Mouse (Mus musculus) kidney, embryonic 14.5 days (tissue): Measurements from ENCODE around the gene Rnf6. TPM values are rescaled to one million over a fixed set of nuclear protein-coding genes. Genes with fewer than 3 reads are reported as not detected.
"Not testable (repeated sequence)": the region's sequence is repeated elsewhere in the genome, so short reads cannot be mapped to it uniquely, and the experiment has no call there.

Experiments
- ATAC-seq: fragments of 200-750 bp; cut with Nextera tagmentation; 2 replicates; pipeline ENCODE4 v1.8.0; 2017; ENCODE audit warnings: moderate number of reproducible peaks, mild to moderate bottlenecking, moderate TSS enrichment, moderate library complexity; ENCODE audit not compliant: low FRiP score, low TSS enrichment
- H3K27ac ChIP-seq: fragments of 300-500 bp; sonication (generic); 2 replicates; pipeline ENCODE4 v1.5.1; 2014; ENCODE audit warnings: low read depth, mild to moderate bottlenecking, low read length, moderate library complexity, mixed read lengths
- H3K27me3 ChIP-seq: fragments of 300-500 bp; sonication (generic); 2 replicates; pipeline ENCODE4 v1.6.1; 2014; ENCODE audit warnings: mild to moderate bottlenecking, low read length; ENCODE audit not compliant: control insufficient read depth, insufficient read depth
- H3K36me3 ChIP-seq: fragments of 300-500 bp; sonication (generic); 2 replicates; pipeline ENCODE4 v1.6.1; 2014; ENCODE audit warnings: low read length, mixed read lengths; ENCODE audit not compliant: control insufficient read depth, insufficient read depth
- H3K4me1 ChIP-seq: fragments of 300-500 bp; sonication (generic); 2 replicates; pipeline ENCODE4 v1.6.1; 2014; ENCODE audit warnings: low read length, mixed read lengths; ENCODE audit not compliant: control insufficient read depth, insufficient read depth
- H3K4me2 ChIP-seq: fragments of 300-500 bp; sonication (generic); replicated peaks from 2 replicates; pipeline ENCODE4 v1.6.1; 2014; ENCODE audit warnings: low read depth, mild to moderate bottlenecking, low read length
- H3K4me3 ChIP-seq: fragments of 300-500 bp; sonication (generic); 2 replicates; pipeline ENCODE4 v1.5.1; 2014; ENCODE audit warnings: mild to moderate bottlenecking, low read length
- H3K9ac ChIP-seq: fragments of 300-500 bp; sonication (generic); 2 replicates; pipeline ENCODE4 v1.6.1; 2014; ENCODE audit warnings: low read depth, mild to moderate bottlenecking, low read length, moderate library complexity
- H3K9me3 ChIP-seq: fragments of 300-500 bp; sonication (generic); 2 replicates; pipeline ENCODE4 v1.6.1; 2016; ENCODE audit warnings: low read length; ENCODE audit not compliant: control insufficient read depth
- WGBS: fragments of 180-500 bp; shearing (Covaris S2); extraction: QIAGEN DNeasy Blood & Tissue Kit; methylation state at CpG from one replicate; pipeline ENCODE4 v1.1.7; 2014; 5-methylcytosine and 5-hydroxymethylcytosine counted together
- polyA plus RNA-seq: library from polyadenylated mRNA; unstranded; fragments of >200 nt; fragmentation: Nextera tagmentation; extraction: Ambion mirVana; gene quantifications from 2 replicates; pipeline ENCODE4 v1.2.1, GENCODE M21; 2014

Gene Rnf6
- polyA plus RNA-seq, 1 experiment from 2014 or later = 38.2 TPM

GRCm38 (mm10) chr5:146188712-146189111 is 32.6 kb downstream of the Rnf6 start:
- ATAC-seq = no peak

DNA sequence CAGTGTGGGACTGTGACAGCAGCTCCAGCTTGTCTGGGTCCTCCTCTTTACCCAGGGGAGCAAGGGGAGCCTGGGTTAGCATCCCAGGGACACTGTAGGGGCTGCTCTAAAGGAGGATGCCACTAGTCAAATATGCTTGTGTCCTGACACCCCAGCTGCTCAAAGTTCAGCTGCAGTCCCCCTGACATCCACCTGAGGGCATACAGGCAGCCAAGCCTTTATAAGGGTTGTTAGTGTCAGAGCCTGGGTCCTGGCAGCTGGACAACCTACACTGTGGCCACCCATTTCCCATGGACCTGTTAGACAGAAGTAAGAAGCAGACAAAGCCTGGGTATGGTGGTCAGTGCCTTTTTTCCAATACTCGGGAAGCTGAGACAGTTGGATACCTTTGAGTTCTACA is 33.2 kb downstream of the Rnf6 start:
- Histone ChIP-seq H3K36me3 (no peaks in the 10 kb centered on the region), H3K4me1 (no peaks in the 10 kb centered on the region), H3K9ac (no peak overlapping the region), H3K9me3 (no peaks in the 10 kb centered on the region), H3K27me3 (no peaks in the 10 kb centered on the region), H3K4me2 (no peak overlapping the region), H3K4me3 (no peak overlapping the region), H3K27ac (no peak overlapping the region)
- WGBS = 86% methylated on average over 1 of the region's 1 CpGs
- no peak; the same call in 1 of the 2 replicates for ATAC-seq

More at GRCm38 (mm10) chr5:146188712-146189111, 32.6 kb downstream of the Rnf6 start:
- WGBS = 88% methylated on average over 7 of the region's 7 CpGs
- Histone ChIP-seq H3K36me3 (no peaks in the 10 kb centered on the region), H3K4me1 (no peaks in the 10 kb centered on the region), H3K27ac (no peak overlapping the region), H3K4me2 (no peak overlapping the region), H3K9me3 (no peaks in the 10 kb centered on the region), H3K27me3 (no peaks in the 10 kb centered on the region), H3K4me3 (no peak overlapping the region), H3K9ac (no peak overlapping the region)

DNA sequence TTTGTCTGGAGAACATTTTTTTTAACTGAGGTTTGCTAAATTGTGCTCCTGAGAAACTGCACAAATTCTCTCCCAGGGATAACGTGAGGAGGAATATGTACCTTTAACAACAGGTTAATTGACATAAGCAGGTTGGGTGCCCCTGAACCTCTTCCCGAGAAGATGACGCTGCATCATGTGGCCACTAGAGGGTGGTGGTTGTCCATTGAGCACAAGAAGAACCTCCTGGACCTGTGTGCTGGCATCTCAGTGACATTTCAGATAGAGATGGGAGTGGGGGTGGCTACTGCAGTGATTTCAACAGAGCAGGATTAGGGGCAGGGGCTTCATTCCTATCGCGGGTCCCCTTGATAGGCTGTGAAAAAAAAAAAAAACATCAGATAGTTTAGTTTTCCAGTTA is 33.9 kb downstream of the Rnf6 start:
- not testable (repeated sequence) for H3K36me3 ChIP-seq, H3K27me3 ChIP-seq, H3K4me2 ChIP-seq, H3K27ac ChIP-seq, H3K4me3 ChIP-seq, H3K9me3 ChIP-seq, H3K9ac ChIP-seq, ATAC-seq, H3K4me1 ChIP-seq
- WGBS = 25% methylated on average over 5 of the region's 5 CpGs

GRCm38 (mm10) chr5:146185204-146185603 is 36.2 kb downstream of the Rnf6 start, which contains the start of gene 1700001J03Rik:
TSS of gene 1700001J03Rik (minus strand) at chr5:146185304.
- 80% methylated on average over 4 of the region's 4 CpGs for WGBS
- not testable (repeated sequence) for ATAC-seq, H3K27ac ChIP-seq, H3K9me3 ChIP-seq, H3K4me3 ChIP-seq, H3K4me2 ChIP-seq, H3K36me3 ChIP-seq, H3K4me1 ChIP-seq, H3K27me3 ChIP-seq, H3K9ac ChIP-seq

DNA sequence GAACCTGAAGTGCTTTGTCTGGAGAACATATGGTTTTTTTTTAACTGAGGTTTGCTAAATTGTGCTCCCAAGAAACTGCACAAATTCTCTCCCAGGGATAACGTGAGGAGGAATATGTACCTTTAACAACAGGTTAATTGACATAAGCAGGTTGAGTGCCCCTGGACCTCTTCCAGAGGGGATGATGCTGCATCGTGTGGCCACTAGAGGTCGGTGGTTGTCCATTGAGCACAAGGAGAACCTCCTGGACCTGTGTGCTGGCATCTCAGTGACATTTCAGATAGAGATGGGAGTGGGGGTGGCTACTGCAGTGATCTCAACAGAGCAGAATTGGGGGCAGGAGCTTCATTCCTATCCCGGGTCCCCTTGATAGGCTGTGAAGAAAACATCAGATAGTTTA is 48.6 kb downstream of the Rnf6 start:
- H3K4me3 ChIP-seq, ATAC-seq, H3K4me2 ChIP-seq, H3K27ac ChIP-seq, H3K36me3 ChIP-seq, H3K9me3 ChIP-seq, H3K9ac ChIP-seq, H3K4me1 ChIP-seq, H3K27me3 ChIP-seq: not testable (repeated sequence)
- WGBS = 54% methylated on average over 4 of the region's 4 CpGs

GRCm38 (mm10) chr5:146170621-146171020 is 50.7 kb downstream of the Rnf6 start, which contains the start of gene Gm6309:
TSS of gene Gm6309 (minus strand) at chr5:146170721.
- not testable (repeated sequence) for H3K27me3 ChIP-seq, H3K4me1 ChIP-seq, H3K4me3 ChIP-seq, H3K9ac ChIP-seq, H3K9me3 ChIP-seq, H3K4me2 ChIP-seq, ATAC-seq, H3K36me3 ChIP-seq, H3K27ac ChIP-seq
- 84% methylated on average over 2 of the region's 2 CpGs for WGBS

DNA sequence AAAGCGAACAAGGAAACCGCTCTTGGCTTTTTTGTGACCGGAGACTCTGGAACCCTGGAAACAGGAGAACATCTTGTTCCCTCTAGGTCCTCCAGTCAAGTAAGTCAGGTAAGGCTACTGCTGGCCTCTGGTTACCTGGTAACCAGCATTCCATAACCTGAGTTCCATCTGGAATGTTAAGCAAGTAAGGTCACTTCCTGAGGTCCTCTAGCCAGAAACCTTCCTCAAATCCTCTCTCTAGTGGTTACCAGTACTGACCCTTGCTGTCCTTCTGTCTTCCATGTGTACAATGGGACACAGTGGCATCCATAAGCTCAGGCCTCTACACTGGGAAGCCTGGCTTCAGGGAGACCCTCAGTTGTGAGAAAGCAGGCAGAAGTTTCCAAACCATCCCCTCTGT is 60.9 kb downstream of the Rnf6 start, which contains the start of gene Gm5565:
Gm5565 (minus strand) TSS at position 101 of the 400 bp plus-strand sequence.
- H3K4me2 ChIP-seq, H3K36me3 ChIP-seq, H3K9ac ChIP-seq, H3K9me3 ChIP-seq, ATAC-seq, H3K27ac ChIP-seq, H3K4me3 ChIP-seq, H3K27me3 ChIP-seq, H3K4me1 ChIP-seq: not testable (repeated sequence)
- 94% methylated on average over 3 of the region's 3 CpGs for WGBS

Other genes starting within 250 kb of the Rnf6 start
- not detected in 2 replicates for gene Cyp3a25, start 211.9 kb downstream of the Rnf6 start, polyA plus RNA-seq
- not detected in 2 replicates for gene Cyp3a59, start 142.3 kb downstream of the Rnf6 start, polyA plus RNA-seq
- gene Gm5565, start 61.0 kb downstream of the Rnf6 start, polyA plus RNA-seq = not detected in 2 replicates
- gene Gm6309, start 50.8 kb downstream of the Rnf6 start, polyA plus RNA-seq = not detected in 2 replicates
- 1.1 TPM in 1 of 2 replicates, not detected in the other for gene 1700001J03Rik, start 36.3 kb downstream of the Rnf6 start, polyA plus RNA-seq
- gene Cdk8, start 9.7 kb upstream of the Rnf6 start, polyA plus RNA-seq = 30.7 and 35.0 TPM in 2 replicates
- gene Wasf3, start 163.4 kb upstream of the Rnf6 start, polyA plus RNA-seq = 2.3 and 2.7 TPM in 2 replicates